Mouse (Mus musculus) heart, adult 2 months (tissue): ENCODE results near the gene Dock11. TPM values are rescaled to one million over a fixed set of nuclear protein-coding genes. Genes with fewer than 3 reads are reported as not detected.
A peak's percentile ranks its signal among the peaks of the same experiment; 100 is the strongest.

ENCODE experiments used
- DNase-seq, 2 experiments: peaks; one replicate each; pipeline ENCODE4 v3.0.0; 2021
- H3K27ac ChIP-seq: fragments of 200-600 bp; 2 replicates; pipeline ENCODE4 v1.8.1; 2022
- H3K27me3 ChIP-seq: fragments of 200-500 bp; 2 replicates; pipeline ENCODE4 v1.6.1; 2012; ENCODE audit warnings: mild to moderate bottlenecking, low read length, inconsistent platforms, mixed read lengths; ENCODE audit not compliant: control insufficient read depth, insufficient read depth
- H3K36me3 ChIP-seq: fragments of 200-500 bp; 2 replicates; pipeline ENCODE4 v1.6.1; 2012; ENCODE audit warnings: low read length, inconsistent platforms; ENCODE audit not compliant: control insufficient read depth, insufficient read depth
- H3K4me1 ChIP-seq: fragments of 200-500 bp; 2 replicates; pipeline ENCODE4 v1.6.1; 2011; ENCODE audit warnings: low read length; ENCODE audit not compliant: control insufficient read depth, insufficient read depth
- H3K4me3 ChIP-seq: fragments of 200-600 bp; 2 replicates; pipeline ENCODE4 v1.8.1; 2022
- H3K79me2 ChIP-seq: fragments of 200-500 bp; replicated peaks from 2 replicates; pipeline ENCODE4 v1.6.1; 2012; ENCODE audit warnings: mild to moderate bottlenecking, inconsistent platforms, low read length, moderate library complexity, mixed read lengths; ENCODE audit not compliant: control insufficient read depth, insufficient read depth
- H3K9ac ChIP-seq: fragments of 200-500 bp; 2 replicates; pipeline ENCODE4 v1.6.1; 2012; ENCODE audit warnings: low read depth, mild to moderate bottlenecking, control low read depth, inconsistent platforms, low read length, mixed read lengths
- CTCF ChIP-seq: fragments of 200-600 bp; IDR thresholded peaks from 2 replicates; pipeline ENCODE4 v1.8.1; 2022; ENCODE audit warnings: antibody characterized with exemption, mild to moderate bottlenecking, moderate library complexity
- EP300 ChIP-seq: fragments of 200-500 bp; IDR thresholded peaks from 2 replicates; pipeline ENCODE4 v1.6.1; 2011; ENCODE audit warnings: low read depth, low read length, control low read depth; ENCODE audit not compliant: insufficient read depth
- POLR2A ChIP-seq: fragments of 200-500 bp; IDR thresholded peaks from 2 replicates; pipeline ENCODE4 v1.6.1; 2011; ENCODE audit warnings: mild to moderate bottlenecking, low read depth, low read length, control low read depth; ENCODE audit not compliant: insufficient read depth
- WGBS: fragments of 180-500 bp; shearing (Covaris S2); methylation state at CpG from one replicate; pipeline ENCODE4 v1.1.7; 2018; 5-methylcytosine and 5-hydroxymethylcytosine counted together
- intact Hi-C: fragments of 180-260 bp; cut with DNase I; formaldehyde crosslinking; loops from one replicate; pipeline ENCODE4 v1.15.1; 2025
- polyA plus RNA-seq: library from polyadenylated mRNA; depleted of rRNA; stranded (reverse); fragments of >200 nt; gene quantifications from 2 replicates; pipeline ENCODE4 v1.2.3, GENCODE M21; 2012
- total RNA-seq, 2 experiments: library from RNA; stranded (reverse); gene quantifications; 2 replicates each; pipeline ENCODE4 v1.2.3; 2021

Dock11 gene
- total and polyA plus RNA-seq, 3 experiments: 0.90 to 4.6 (median 3.7) TPM

GRCm38 (mm10) chrX:35920096-35920607 lies 31.5 kb downstream of the Dock11 start:
- no peak overlapping the region for H3K9ac ChIP-seq
- H3K4me1 ChIP-seq: no peaks in the 10 kb centered on the region
- no peak overlapping the region for H3K4me3 ChIP-seq
- intact Hi-C loops: loop anchor here (10.0 kb wide), 1 partner anchor 55 kb away; no protein-coding TSS in a partner anchor
- no peaks in the 10 kb centered on the region for H3K27me3 ChIP-seq
- no peaks in the 10 kb centered on the region for H3K79me2 ChIP-seq
- no peaks in the 10 kb centered on the region for H3K36me3 ChIP-seq
- DNase-seq: no peak
- TF ChIP-seq EP300: no peak
- no peak for TF ChIP-seq POLR2A
- no peak for TF ChIP-seq CTCF
- no peak overlapping the region; the same call in 1 of the 2 replicates for H3K27ac ChIP-seq
- 60% methylated on average over 3 of the region's 3 CpGs for WGBS

- Histone ChIP-seq H3K79me2 (no peaks in the 10 kb centered on the region), H3K9ac (no peak overlapping the region), H3K36me3 (no peaks in the 10 kb centered on the region), H3K27me3 (no peaks in the 10 kb centered on the region), H3K4me3 (no peak overlapping the region), H3K27ac (no peak overlapping the region), H3K4me1 (no peaks in the 10 kb centered on the region)
- TF ChIP-seq EP300 (no peak), CTCF (no peak)
- DNase-seq: no peak
- intact Hi-C loops: loop anchor here (10.0 kb wide), 1 partner anchor 53 kb away; no protein-coding TSS in a partner anchor
- 82% methylated on average over 3 of the region's 3 CpGs for WGBS
Observed at GRCm38 (mm10) chrX:35921922-35922321, 33.3 kb downstream of the Dock11 start.

DNA sequence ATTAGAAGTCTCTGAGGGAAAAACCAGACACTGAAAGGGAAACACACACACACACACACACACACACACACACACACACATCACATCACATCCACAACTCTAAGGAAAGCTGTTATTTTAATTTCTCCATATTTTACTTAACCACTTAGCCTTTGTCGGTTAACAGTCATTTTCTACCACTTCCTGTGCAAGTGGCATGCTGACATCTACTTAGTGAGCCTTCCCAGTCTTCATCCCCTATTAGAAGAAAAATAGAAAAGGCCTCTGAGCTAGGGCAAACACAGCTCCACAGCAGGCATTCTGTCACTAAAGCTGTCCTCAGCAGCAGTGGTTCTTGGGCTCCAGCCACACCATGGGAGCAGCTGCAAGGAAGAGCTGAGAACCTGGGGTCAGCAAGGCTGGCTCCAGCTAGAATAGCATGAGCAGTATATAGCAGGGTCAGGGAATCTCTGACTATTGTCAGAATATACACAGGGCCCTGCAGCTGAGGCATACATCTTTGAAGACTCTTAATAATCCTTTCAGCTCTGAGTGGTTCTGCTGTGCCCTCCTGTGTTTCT lies 36.2 kb downstream of the Dock11 start:
- H3K36me3 ChIP-seq: no peaks in the 10 kb centered on the region
- 33% methylated on average over 1 of the region's 1 CpGs for WGBS
- H3K27ac ChIP-seq: no peak overlapping the region
- H3K4me1 ChIP-seq: no peaks in the 10 kb centered on the region
- intact Hi-C loops: loop anchor here (10.0 kb wide), 1 partner anchor 50 kb away; no protein-coding TSS in a partner anchor
- H3K9ac ChIP-seq: no peak overlapping the region
- H3K4me3 ChIP-seq: no peak overlapping the region
- TF ChIP-seq POLR2A: no peak
- TF ChIP-seq EP300: no peak
- TF ChIP-seq CTCF: no peak
- H3K27me3 ChIP-seq: no peaks in the 10 kb centered on the region
- DNase-seq: no peak
- no peaks in the 10 kb centered on the region for H3K79me2 ChIP-seq

GRCm38 (mm10) chrX:35930094-35930933 lies 41.7 kb downstream of the Dock11 start:
- H3K79me2 ChIP-seq: no peaks in the 10 kb centered on the region
- TF ChIP-seq EP300 (no peak), POLR2A (no peak), CTCF (no peak)
- intact Hi-C loops: no loop called here

GRCm38 (mm10) chrX:35930934-35931406 lies 42.3 kb downstream of the Dock11 start:
- Histone ChIP-seq H3K27me3 (no peaks in the 10 kb centered on the region), H3K79me2 (no peaks in the 10 kb centered on the region), H3K9ac (no peak overlapping the region), H3K36me3 (no peaks in the 10 kb centered on the region), H3K27ac (no peak overlapping the region), H3K4me3 (no peak overlapping the region), H3K4me1 (no peaks in the 10 kb centered on the region; the same call in 1 of the 2 replicates)
- DNase-seq: peak in 1 of 2 experiments; percentile 3
- 48% methylated on average over 3 of the region's 3 CpGs for WGBS
- TF ChIP-seq POLR2A (no peak), CTCF (no peak), EP300 (no peak)
- intact Hi-C loops: no loop called here

More at GRCm38 (mm10) chrX:35930094-35930933, 41.7 kb downstream of the Dock11 start:
- Histone ChIP-seq H3K4me3 (no peak overlapping the region), H3K27ac (no peak overlapping the region), H3K36me3 (no peaks in the 10 kb centered on the region), H3K9ac (no peak overlapping the region), H3K4me1 (no peaks in the 10 kb centered on the region; the same call in 1 of the 2 replicates), H3K27me3 (no peaks in the 10 kb centered on the region)
- WGBS: 51% methylated on average over 9 of the region's 9 CpGs
- DNase-seq: no peak

- H3K9ac ChIP-seq: no peak overlapping the region
- no peak for DNase-seq
- no peaks in the 10 kb centered on the region for H3K79me2 ChIP-seq
- no peaks in the 10 kb centered on the region; the same call in 1 of the 2 replicates for H3K4me1 ChIP-seq
- intact Hi-C loops: no loop called here
- no peak for TF ChIP-seq POLR2A
- no peak for TF ChIP-seq CTCF
- H3K27me3 ChIP-seq: no peaks in the 10 kb centered on the region
- no peaks in the 10 kb centered on the region for H3K36me3 ChIP-seq
- H3K4me3 ChIP-seq: no peak overlapping the region
- no peak overlapping the region for H3K27ac ChIP-seq
- WGBS: 47% methylated on average over 1 of the region's 1 CpGs
Observed at GRCm38 (mm10) chrX:35931945-35932344, 43.3 kb downstream of the Dock11 start.
